Mouse (Mus musculus) limb, embryonic 11.5 days (tissue): ENCODE measurements around the gene Parva. TPM values are rescaled to one million over a fixed set of nuclear protein-coding genes. Genes with fewer than 3 reads are reported as not detected.

Experiments used
- ATAC-seq: fragments of 200-750 bp; cut with Nextera tagmentation; 2 replicates; pipeline ENCODE4 v1.8.0; 2017; ENCODE audit warnings: low read depth; ENCODE audit not compliant: insufficient number of reproducible peaks, low FRiP score, low TSS enrichment
- DNase-seq: peaks from one replicate; pipeline ENCODE4 v3.0.0-alpha.2; 2015; ENCODE audit warnings: low spot score
- H3K27ac ChIP-seq: fragments of 300-500 bp; sonication (generic); replicated peaks from 2 replicates; pipeline ENCODE4 v1.5.1; 2014; ENCODE audit warnings: low read depth, mild to moderate bottlenecking, low read length
- H3K27me3 ChIP-seq: fragments of 300-500 bp; sonication (generic); 2 replicates; pipeline ENCODE4 v1.6.1; 2014; ENCODE audit warnings: mild to moderate bottlenecking, low read length, mixed read lengths; ENCODE audit not compliant: control insufficient read depth, insufficient read depth
- H3K36me3 ChIP-seq: fragments of 300-500 bp; sonication (generic); 2 replicates; pipeline ENCODE4 v1.6.1; 2014; ENCODE audit warnings: mild to moderate bottlenecking, low read length, moderate library complexity, mixed read lengths; ENCODE audit not compliant: control insufficient read depth, insufficient read depth
- H3K4me1 ChIP-seq: fragments of 300-500 bp; sonication (generic); 2 replicates; pipeline ENCODE4 v1.6.1; 2014; ENCODE audit warnings: low read length, mixed read lengths; ENCODE audit not compliant: control insufficient read depth, insufficient read depth
- H3K4me2 ChIP-seq: fragments of 300-500 bp; sonication (generic); 2 replicates; pipeline ENCODE4 v1.6.1; 2014; ENCODE audit warnings: low read depth, mild to moderate bottlenecking, moderate library complexity; ENCODE audit not compliant: severe bottlenecking
- H3K4me3 ChIP-seq: fragments of 300-500 bp; sonication (generic); 2 replicates; pipeline ENCODE4 v1.5.1; 2014; ENCODE audit warnings: low read depth, low read length
- H3K9ac ChIP-seq: fragments of 300-500 bp; sonication (generic); 2 replicates; pipeline ENCODE4 v1.6.1; 2014; ENCODE audit warnings: mild to moderate bottlenecking, low read length
- H3K9me3 ChIP-seq: fragments of 300-500 bp; sonication (generic); 2 replicates; pipeline ENCODE4 v1.6.1; 2016; ENCODE audit warnings: low read length; ENCODE audit not compliant: control insufficient read depth
- WGBS: fragments of 180-500 bp; shearing (Covaris S2); extraction: QIAGEN DNeasy Blood & Tissue Kit; methylation state at CpG from one replicate; pipeline ENCODE4 v1.1.7; 2014; 5-methylcytosine and 5-hydroxymethylcytosine counted together
- polyA plus RNA-seq: library from polyadenylated mRNA; unstranded; fragments of >200 nt; fragmentation: Nextera tagmentation; extraction: Ambion mirVana; gene quantifications from 2 replicates; pipeline ENCODE4 v1.2.1, GENCODE M21; 2014

The Parva gene
- polyA plus RNA-seq, 1 experiment from 2014 or later: 64.2 TPM

GRCm38 (mm10) chr7:112455566-112456110 is 28.3 kb downstream of the Parva start:
- no peak overlapping the region for H3K4me3 ChIP-seq
- H3K9ac ChIP-seq: no peak overlapping the region
- H3K27me3 ChIP-seq: no peaks in the 10 kb centered on the region
- H3K4me1 ChIP-seq: peaks cover 20% of the 10 kb centered on the region
- no peaks in the 10 kb centered on the region for H3K9me3 ChIP-seq
- H3K36me3 ChIP-seq: no peaks in the 10 kb centered on the region
- ATAC-seq: no peak
- no peak overlapping the region for H3K4me2 ChIP-seq
- no peak for DNase-seq
- H3K27ac ChIP-seq: no peak overlapping the region
- 91% methylated on average over 5 of the region's 5 CpGs for WGBS

GRCm38 (mm10) chr7:112457373-112457772 is 30.1 kb downstream of the Parva start:
- Histone ChIP-seq H3K4me3 (no peak overlapping the region), H3K9ac (no peak overlapping the region), H3K27ac (no peak overlapping the region), H3K4me1 (peaks cover 20% of the 10 kb centered on the region), H3K4me2 (no peak overlapping the region), H3K36me3 (no peaks in the 10 kb centered on the region), H3K9me3 (no peaks in the 10 kb centered on the region), H3K27me3 (no peaks in the 10 kb centered on the region)
- 95% methylated on average over 4 of the region's 4 CpGs for WGBS
- no peak for ATAC-seq
- no peak for DNase-seq

- peaks cover 25% of the 10 kb centered on the region for H3K4me1 ChIP-seq
- WGBS: 88% methylated on average over 4 of the region's 4 CpGs
- no peak overlapping the region for H3K4me3 ChIP-seq
- DNase-seq: no peak
- no peak overlapping the region for H3K27ac ChIP-seq
- no peaks in the 10 kb centered on the region for H3K27me3 ChIP-seq
- no peak for ATAC-seq
- H3K4me2 ChIP-seq: no peak overlapping the region
- H3K9me3 ChIP-seq: no peaks in the 10 kb centered on the region
- no peak overlapping the region for H3K9ac ChIP-seq
- no peaks in the 10 kb centered on the region for H3K36me3 ChIP-seq
Measured at GRCm38 (mm10) chr7:112457920-112458319, 30.6 kb downstream of the Parva start.

GRCm38 (mm10) chr7:112458440-112458839 is 31.1 kb downstream of the Parva start:
- Histone ChIP-seq H3K4me3 (no peak overlapping the region), H3K4me2 (no peak overlapping the region), H3K4me1 (peaks cover 30% of the 10 kb centered on the region), H3K27ac (no peak overlapping the region), H3K9me3 (no peaks in the 10 kb centered on the region), H3K9ac (no peak overlapping the region), H3K27me3 (no peaks in the 10 kb centered on the region), H3K36me3 (no peaks in the 10 kb centered on the region)
- no peak for ATAC-seq
- 50% methylated on average over 5 of the region's 5 CpGs for WGBS
- DNase-seq: no peak

GRCm38 (mm10) chr7:112463074-112463473 is 35.8 kb downstream of the Parva start:
- peaks cover 33% of the 10 kb centered on the region for H3K4me1 ChIP-seq

GRCm38 (mm10) chr7:112465920-112466319 is 38.6 kb downstream of the Parva start:
- H3K27me3 ChIP-seq: no peaks in the 10 kb centered on the region
- H3K4me2 ChIP-seq: no peak overlapping the region
- WGBS: 68% methylated on average over 3 of the region's 3 CpGs
- H3K4me3 ChIP-seq: no peak overlapping the region
- no peak overlapping the region for H3K27ac ChIP-seq
- H3K4me1 ChIP-seq: peaks cover 30% of the 10 kb centered on the region
- no peak overlapping the region for H3K9ac ChIP-seq
- no peaks in the 10 kb centered on the region for H3K9me3 ChIP-seq
- no peaks in the 10 kb centered on the region for H3K36me3 ChIP-seq
- ATAC-seq (no peak), DNase-seq (no peak)

More at GRCm38 (mm10) chr7:112463074-112463473, 35.8 kb downstream of the Parva start:
- Histone ChIP-seq H3K4me3 (no peak overlapping the region), H3K27me3 (no peaks in the 10 kb centered on the region), H3K9ac (no peak overlapping the region), H3K27ac (0 out of 2 replicates have a peak overlapping the region, but pooled peaks have one; percentile 68), H3K9me3 (no peaks in the 10 kb centered on the region), H3K36me3 (no peaks in the 10 kb centered on the region), H3K4me2 (no peak overlapping the region)
- peak; percentile 68 for DNase-seq
- peak; percentile 35 for ATAC-seq
- WGBS: 0% methylated on average over 2 of the region's 2 CpGs

GRCm38 (mm10) chr7:112466786-112467185 is 39.5 kb downstream of the Parva start:
- Histone ChIP-seq H3K27ac (no peak overlapping the region; the same call in 1 of the 2 replicates), H3K4me1 (peaks cover 30% of the 10 kb centered on the region)
- 74% methylated on average over 3 of the region's 3 CpGs for WGBS

GRCm38 (mm10) chr7:112467687-112468111 is 40.4 kb downstream of the Parva start:
- DNase-seq: peak; percentile 73
- Histone ChIP-seq H3K4me3 (no peak overlapping the region), H3K4me1 (peaks cover 27% of the 10 kb centered on the region), H3K27ac (peak overlapping the region; percentile 38), H3K9ac (no peak overlapping the region), H3K36me3 (no peaks in the 10 kb centered on the region), H3K9me3 (no peaks in the 10 kb centered on the region), H3K27me3 (no peaks in the 10 kb centered on the region), H3K4me2 (no peak overlapping the region)
- ATAC-seq: peak; percentile 83
- WGBS: 39% methylated on average over 11 of the region's 11 CpGs

More at GRCm38 (mm10) chr7:112466786-112467185, 39.5 kb downstream of the Parva start:
- H3K9ac ChIP-seq: no peak overlapping the region
- H3K9me3 ChIP-seq: no peaks in the 10 kb centered on the region
- H3K4me2 ChIP-seq: no peak overlapping the region
- DNase-seq (no peak), ATAC-seq (no peak)
- H3K27me3 ChIP-seq: no peaks in the 10 kb centered on the region
- H3K36me3 ChIP-seq: no peaks in the 10 kb centered on the region
- H3K4me3 ChIP-seq: no peak overlapping the region

GRCm38 (mm10) chr7:112469817-112470216 is 42.5 kb downstream of the Parva start:
- Histone ChIP-seq H3K4me1 (peaks cover 34% of the 10 kb centered on the region), H3K9me3 (no peaks in the 10 kb centered on the region), H3K27ac (no peak overlapping the region), H3K4me3 (no peak overlapping the region), H3K36me3 (no peaks in the 10 kb centered on the region), H3K27me3 (no peaks in the 10 kb centered on the region), H3K9ac (no peak overlapping the region), H3K4me2 (no peak overlapping the region)
- DNase-seq (peak; percentile 88), ATAC-seq (no peak)
- WGBS: 43% methylated on average over 5 of the region's 5 CpGs
